Mouse (Mus musculus) MEL (cell line): ENCODE results near the gene Rab3gap2.

ENCODE experiments used
- BHLHE40 ChIP-seq: IDR thresholded peaks from 2 replicates; pipeline ENCODE4 v1.6.1; 2012; ENCODE audit warnings: low read depth, mild to moderate bottlenecking, inconsistent platforms, low read length, improper control_type of control experiment, borderline replicate concordance
- CHD2 ChIP-seq: IDR thresholded peaks from 2 replicates; pipeline ENCODE4 v1.6.1; 2011; ENCODE audit warnings: low read length, improper control_type of control experiment
- GATA1 ChIP-seq: IDR thresholded peaks from 2 replicates; pipeline ENCODE4 v1.6.1; 2011; ENCODE audit warnings: low read depth, low read length, improper control_type of control experiment
- MEF2A ChIP-seq: IDR thresholded peaks from 2 replicates; pipeline ENCODE4 v1.6.1; 2014; ENCODE audit warnings: low read depth, mild to moderate bottlenecking, inconsistent platforms, low read length, improper control_type of control experiment; ENCODE audit not compliant: poor library complexity, insufficient replicate concordance, severe bottlenecking; ENCODE audit errors: extremely low read depth
- POLR2A ChIP-seq, 2 experiments: IDR thresholded peaks; 2 replicates each; pipeline ENCODE4 v1.6.1; 2011 to 2012; ENCODE audit warnings: low read length in 2 of 2, mild to moderate bottlenecking in 2 of 2, control low read depth in 1 of 2, improper control_type of control experiment in 1 of 2, low read depth in 1 of 2, moderate library complexity in 1 of 2; ENCODE audit not compliant: control insufficient read depth in 1 of 2, insufficient read depth in 1 of 2, poor library complexity in 1 of 2
- ZNF384 ChIP-seq: IDR thresholded peaks from 2 replicates; pipeline ENCODE4 v1.6.1; 2012; ENCODE audit warnings: low read depth, mild to moderate bottlenecking, inconsistent platforms, low read length, improper control_type of control experiment

GRCm38 (mm10) chr1:185185556-185185955, 18.4 kb upstream of the Rab3gap2 start:
- TF ChIP-seq POLR2A (IDR thresholded peaks at IDR 0.05; ENCODE audit: control insufficient read depth in 1 of 2, insufficient read depth in 1 of 2, low read depth in 1 of 2, low read length in 2 of 2, poor library complexity in 1 of 2): no peak
- no peak for TF ChIP-seq CHD2
- TF ChIP-seq BHLHE40: no peak
- TF ChIP-seq ZNF384: no peak
- TF ChIP-seq MEF2A: no peak
- TF ChIP-seq GATA1: no peak
